Mouse (Mus musculus) 3134 (cell line): ENCODE measurements around the gene Ccdc149.

Source experiments
- DNase-seq: peaks from one replicate; pipeline ENCODE4 v3.0.0-alpha.2; 2011; ENCODE audit warnings: low spot score; ENCODE audit not compliant: insufficient read length; ENCODE audit errors: extremely low read depth

The Ccdc149 gene

GRCm38 (mm10) chr5:52335590-52335989, 135.7 kb downstream of the Ccdc149 start:
- DNase-seq: no peak

- no peak for DNase-seq
Observed at GRCm38 (mm10) chr5:52332120-52332519, 139.2 kb downstream of the Ccdc149 start.
